Mouse (Mus musculus): ENCODE results near the gene Clec4a1. TPM values are rescaled to one million over a fixed set of nuclear protein-coding genes. Genes with fewer than 3 reads are reported as not detected.

The Clec4a1 gene
- total RNA-seq, 2 experiments from 2014 or later: 4.2 to 5.2 TPM

Other genes with a start within 250 kb of the Clec4a1 start
- gene Nanog, start 214.4 kb upstream of the Clec4a1 start, total RNA-seq (2021): not detected
- gene Slc2a3, start 120.2 kb upstream of the Clec4a1 start, total RNA-seq (2021): 10 to 100 TPM; 17.4 to 17.8 TPM
- 10 to 100 TPM; 21.3 to 22.1 TPM for gene Foxj2, start 101.9 kb upstream of the Clec4a1 start, total RNA-seq (2021)
- gene C3ar1, start 65.7 kb upstream of the Clec4a1 start, total RNA-seq (2021): 1 to 10 TPM; 2.6 to 3.2 TPM
- gene Necap1, start 47.4 kb upstream of the Clec4a1 start, total RNA-seq (2021): 10 to 100 TPM; 46.4 to 51.4 TPM
- gene Clec4a3, start 30.7 kb downstream of the Clec4a1 start, total RNA-seq (2021): 1 to 10 TPM; 4.2 to 4.3 TPM
- gene Clec4a4, start 68.5 kb downstream of the Clec4a1 start, total RNA-seq (2021): not detected
- gene Clec4b1, start 128.1 kb downstream of the Clec4a1 start, total RNA-seq (2021): not detected
- 1 to 10 TPM; 5.0 to 5.8 TPM for gene Clec4a2, start 184.6 kb downstream of the Clec4a1 start, total RNA-seq (2021)